Mouse (Mus musculus) 416B (cell line): ENCODE measurements around the gene Arglu1.

ENCODE experiments used
- DNase-seq: peaks from one replicate; pipeline ENCODE4 v3.0.0; 2011; ENCODE audit warnings: low read depth

The Arglu1 gene

DNA sequence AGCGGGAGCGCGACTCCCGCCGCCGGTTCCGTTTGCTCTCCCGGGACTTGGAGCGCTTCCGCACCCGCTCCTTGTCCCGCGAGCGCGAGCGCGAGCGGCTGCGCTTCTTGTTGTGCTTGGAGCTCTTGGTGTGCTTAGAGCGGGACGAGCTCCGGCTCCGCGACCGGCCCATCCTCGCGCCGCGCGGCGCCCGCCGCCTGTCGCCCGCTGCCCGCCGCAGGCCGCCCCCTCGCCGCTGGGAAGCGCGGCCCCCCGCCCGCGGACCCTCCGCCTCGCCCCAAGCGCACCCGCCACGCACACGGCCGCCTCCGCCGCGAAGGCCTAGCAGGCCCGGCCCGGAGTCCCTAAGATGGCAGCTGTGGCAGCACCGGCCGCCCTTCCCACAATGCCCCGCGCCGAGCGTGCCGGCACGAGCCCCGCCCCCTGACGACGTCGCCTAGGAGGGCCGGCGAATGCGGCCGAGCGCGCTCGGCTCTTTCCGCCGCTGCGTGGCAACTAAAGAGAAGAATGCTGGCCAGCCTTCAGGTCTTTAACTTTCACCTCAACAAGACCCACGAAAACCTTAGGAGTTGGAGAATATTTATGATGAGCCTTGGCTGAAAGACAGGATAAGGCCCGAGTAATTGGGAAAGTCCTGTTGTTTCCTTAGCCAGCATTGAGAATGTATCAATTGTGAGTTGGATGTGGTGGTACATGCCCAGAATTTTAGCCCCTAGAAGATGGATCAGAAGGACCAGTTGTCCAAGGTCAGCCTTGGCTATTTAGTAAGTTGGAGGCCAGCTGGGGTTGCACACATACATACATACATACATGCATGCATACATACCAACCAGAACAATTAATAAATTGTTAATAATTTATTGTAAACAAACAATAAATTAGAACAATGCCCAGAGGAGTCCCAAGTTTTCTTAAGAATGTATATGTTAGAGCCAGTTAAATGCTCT lies at the start of gene Arglu1:
Arglu1 (minus strand) TSS at position 376 of the 947 bp plus-strand sequence.
- DNase-seq, result peak; percentile 83

- DNase-seq, result no peak
Measured at GRCm38 (mm10) chr8:8737271-8737670, 47.0 kb upstream of the Arglu1 start.

DNA sequence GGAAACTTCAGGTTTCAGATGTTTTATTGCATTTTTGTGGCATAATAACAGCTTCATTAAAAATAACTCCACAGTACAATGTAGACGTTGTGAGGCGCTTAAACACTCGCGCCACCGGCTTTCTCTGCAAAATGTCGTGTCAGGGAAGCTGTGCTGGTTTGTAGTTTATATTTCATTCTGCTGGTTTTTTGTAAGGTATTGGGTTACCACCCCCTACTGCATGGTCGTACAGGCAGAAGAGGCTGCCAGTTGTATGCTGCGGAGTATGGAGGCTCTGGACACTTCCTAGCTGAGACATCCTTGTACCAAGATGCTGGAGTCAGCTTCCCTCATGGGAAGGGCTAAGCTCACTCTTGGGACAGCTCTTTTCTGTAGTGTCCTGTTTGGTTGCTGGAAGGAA lies 46.5 kb upstream of the Arglu1 start:
- no peak for DNase-seq

GRCm38 (mm10) chr8:8733804-8734203 lies 43.5 kb upstream of the Arglu1 start:
- DNase-seq, result peak; percentile 12

GRCm38 (mm10) chr8:8728643-8729042 lies 38.3 kb upstream of the Arglu1 start:
- no peak for DNase-seq

DNA sequence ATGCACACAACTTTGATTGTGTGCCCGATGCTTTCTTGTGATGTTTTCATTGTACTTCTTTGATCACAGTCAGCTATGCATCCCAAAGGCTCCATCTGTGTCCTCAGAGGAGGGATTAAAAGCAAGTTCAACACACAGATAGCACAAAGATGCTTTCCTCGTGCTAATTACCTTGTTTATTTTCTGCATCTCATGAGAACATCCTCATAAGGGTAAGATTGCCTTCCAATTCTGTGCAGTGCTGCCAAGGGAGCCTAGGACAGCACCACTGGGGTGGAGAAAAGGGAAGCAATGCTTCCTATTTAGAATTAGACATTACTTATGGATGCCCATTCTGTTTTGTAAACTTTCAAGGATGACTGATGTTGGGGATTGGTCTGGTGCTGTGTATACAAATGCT lies 36.2 kb upstream of the Arglu1 start:
- DNase-seq, result no peak

- no peak for DNase-seq
Measured at GRCm38 (mm10) chr8:8704813-8705212, 14.5 kb upstream of the Arglu1 start.

GRCm38 (mm10) chr8:8703668-8704067 lies 13.3 kb upstream of the Arglu1 start:
- no peak for DNase-seq

DNA sequence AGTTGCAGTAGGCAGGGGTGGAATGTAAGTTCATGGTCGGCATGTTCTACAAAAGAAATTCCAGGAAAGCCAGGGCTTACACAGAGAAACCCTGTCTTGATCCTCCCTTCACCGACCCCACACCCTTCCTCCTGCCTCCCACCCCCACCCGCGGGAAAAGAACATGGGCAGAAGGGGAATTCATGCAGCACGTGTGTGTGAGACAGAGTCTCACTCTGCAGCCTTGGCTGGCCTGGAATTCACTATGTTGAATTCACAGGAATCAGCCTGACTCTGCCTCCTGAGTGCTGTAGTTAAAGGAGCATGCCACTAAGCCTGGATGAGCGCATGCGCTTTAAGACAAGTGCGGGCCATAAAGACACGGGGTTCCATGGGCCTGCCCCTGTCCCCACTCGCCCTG lies 10.5 kb upstream of the Arglu1 start:
- DNase-seq, result no peak

- DNase-seq, result no peak
Measured at GRCm38 (mm10) chr8:8700229-8700628, 9.9 kb upstream of the Arglu1 start.

DNA sequence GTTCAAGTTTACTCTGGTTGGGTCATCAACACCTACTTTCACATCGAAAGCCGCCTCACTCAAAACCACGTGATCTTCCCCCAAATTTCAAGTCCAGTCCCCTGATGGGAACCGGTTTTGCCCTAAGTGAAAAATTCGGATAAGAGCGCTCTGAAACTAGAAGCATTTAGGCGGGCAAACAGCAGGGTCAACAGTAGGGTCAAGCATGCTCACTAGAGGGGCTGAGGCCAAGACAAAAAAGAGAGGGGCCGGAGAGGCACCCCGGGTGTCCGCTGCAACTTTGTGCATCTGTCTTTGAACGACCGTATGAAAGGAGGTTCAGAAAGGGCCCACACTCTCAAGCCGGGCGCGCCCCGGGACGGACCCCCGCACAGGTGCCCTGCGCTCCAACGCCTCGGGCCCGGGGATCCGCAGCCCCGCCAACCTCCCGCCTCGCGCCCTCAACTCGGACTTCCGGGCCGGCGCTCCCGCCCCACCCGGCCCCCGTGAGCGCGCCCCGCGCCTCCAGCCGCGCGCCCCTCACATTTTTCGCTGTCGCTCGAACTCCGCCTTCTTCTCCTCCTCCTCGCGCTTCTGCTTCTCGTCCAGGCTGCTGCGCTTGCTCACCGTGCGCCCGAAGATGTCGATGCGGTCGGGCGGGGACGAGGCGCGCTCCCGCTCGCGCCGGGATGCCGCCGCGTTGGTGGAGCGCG lies 721 bp downstream of the Arglu1 start:
- peak; percentile 66 for DNase-seq

DNA sequence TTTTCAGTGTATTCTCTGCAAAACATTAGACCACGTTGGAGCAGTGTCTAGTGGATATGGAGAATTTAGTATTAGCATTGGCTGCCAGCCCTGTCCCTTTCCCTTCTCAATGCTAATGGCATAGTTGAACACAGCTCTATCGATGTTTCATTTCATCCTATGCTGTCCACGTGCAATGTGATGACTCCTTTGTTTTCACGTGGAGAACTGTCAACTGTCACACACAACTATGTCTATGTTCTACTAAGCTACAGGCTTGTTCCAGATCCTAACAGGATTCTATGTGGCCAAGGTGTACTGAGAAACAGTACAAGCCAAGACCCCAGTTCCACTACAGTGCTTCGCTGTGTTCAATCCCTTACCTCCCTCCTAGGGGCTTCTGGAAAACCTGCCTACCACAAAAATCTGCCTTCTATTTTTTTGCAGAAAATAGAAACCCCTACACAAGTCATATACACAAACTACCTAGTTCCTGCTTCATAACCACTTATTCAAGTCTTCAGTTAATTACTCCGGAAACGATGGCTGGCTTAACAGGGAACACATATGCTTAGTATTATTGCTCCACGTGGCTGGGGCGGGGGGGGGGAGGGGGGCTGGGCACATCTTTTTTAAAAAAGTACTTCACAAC lies 1.4 kb downstream of the Arglu1 start:
- peak; percentile 18 for DNase-seq

- DNase-seq, result no peak
Measured at GRCm38 (mm10) chr8:8685517-8685916, 4.8 kb downstream of the Arglu1 start.

DNA sequence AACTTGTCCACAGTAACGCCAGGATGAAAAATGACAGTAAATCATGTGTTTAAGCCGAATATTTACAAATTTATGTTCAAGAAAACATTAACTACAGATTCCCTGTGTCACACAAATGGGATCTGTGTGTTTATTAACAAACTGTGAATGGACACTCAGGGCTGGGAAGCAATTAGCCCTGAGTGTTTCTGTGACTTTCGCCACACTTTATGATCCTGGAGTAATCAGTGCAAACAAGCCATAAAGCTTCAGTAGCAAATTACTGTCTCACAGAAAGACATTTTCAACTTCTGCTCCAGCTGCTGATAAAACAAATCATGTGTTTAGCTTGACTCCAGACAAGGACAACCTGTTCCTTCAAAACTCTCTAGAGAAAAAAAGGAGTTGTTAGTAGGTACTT lies 7.6 kb downstream of the Arglu1 start:
- no peak for DNase-seq

GRCm38 (mm10) chr8:8678236-8678635 lies 12.1 kb downstream of the Arglu1 start:
- no peak for DNase-seq

DNA sequence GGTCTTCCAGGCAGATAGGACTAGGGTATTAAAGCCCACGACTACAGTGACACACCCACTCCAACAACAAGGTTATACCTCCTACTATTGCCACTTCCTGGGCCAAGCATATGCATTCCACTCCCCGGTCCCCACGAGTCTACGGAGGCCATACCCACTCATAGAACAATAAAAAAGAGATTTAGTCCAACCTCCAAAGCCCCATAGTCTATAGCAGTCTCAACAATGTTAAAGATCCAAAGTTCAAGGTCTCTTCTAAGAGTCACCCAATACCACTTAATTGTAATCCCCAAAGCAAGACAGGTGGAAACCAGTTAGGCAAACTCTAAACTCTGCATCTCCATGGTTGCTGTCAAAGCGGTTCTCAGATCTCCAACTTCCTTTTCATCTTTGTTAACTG lies 15.5 kb downstream of the Arglu1 start:
- DNase-seq, result no peak

DNA sequence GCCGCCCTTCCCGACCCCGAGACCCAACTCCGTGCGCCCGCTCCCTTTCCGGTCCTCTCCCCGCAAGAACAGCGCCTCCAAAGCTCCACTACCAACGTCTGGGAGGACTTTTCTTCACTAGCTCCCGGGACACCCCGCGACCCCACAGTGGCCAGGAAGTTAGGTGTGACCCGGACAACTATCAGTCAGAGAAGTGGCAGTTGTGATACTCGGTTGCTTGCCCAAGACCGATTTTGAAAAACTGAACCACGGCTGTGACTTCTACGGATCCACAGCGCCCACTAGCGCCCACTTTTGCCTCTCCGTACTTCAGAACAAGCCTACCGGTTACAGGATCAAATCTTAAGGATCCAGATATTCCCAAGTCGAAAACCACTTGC lies 28.6 kb downstream of the Arglu1 start:
- DNase-seq, result no peak

DNA sequence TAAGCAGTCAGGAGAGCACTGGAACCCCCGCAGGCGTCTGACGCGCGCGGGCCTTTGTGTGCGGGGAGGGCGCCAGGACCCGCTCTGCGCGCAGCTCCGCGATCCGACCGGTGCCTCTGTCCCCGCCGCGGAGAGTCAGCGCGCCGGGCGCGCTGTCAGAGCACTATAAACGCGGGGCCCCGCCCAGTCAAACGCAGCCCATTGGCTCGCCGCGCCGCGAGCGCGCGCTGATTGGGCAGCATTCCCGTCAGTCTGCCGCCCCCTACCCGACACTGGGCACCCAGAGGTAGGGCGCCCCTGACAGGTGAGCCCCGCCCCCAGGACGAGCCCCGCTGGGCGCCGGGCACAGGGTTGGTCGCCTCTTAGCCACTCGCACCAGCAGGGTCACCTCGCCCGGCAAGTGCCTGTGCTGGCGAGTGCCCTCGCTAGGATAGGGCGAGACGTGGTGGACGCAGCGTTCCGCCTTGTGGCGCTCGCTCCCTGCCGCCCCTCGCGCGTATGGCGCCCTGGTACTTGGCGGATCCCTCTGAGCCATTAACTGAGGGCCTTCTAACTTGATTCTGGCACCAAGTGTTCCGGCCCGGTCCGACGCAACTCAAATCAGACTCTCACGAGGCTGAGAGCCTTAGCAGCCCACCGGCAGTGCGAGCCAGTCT lies 29.1 kb downstream of the Arglu1 start, which contains the start of gene Efnb2:
Efnb2 (minus strand) TSS at position 140 of the 656 bp plus-strand sequence.
- DNase-seq, result no peak

GRCm38 (mm10) chr8:8660307-8661098 lies 29.8 kb downstream of the Arglu1 start:
- no peak for DNase-seq

DNA sequence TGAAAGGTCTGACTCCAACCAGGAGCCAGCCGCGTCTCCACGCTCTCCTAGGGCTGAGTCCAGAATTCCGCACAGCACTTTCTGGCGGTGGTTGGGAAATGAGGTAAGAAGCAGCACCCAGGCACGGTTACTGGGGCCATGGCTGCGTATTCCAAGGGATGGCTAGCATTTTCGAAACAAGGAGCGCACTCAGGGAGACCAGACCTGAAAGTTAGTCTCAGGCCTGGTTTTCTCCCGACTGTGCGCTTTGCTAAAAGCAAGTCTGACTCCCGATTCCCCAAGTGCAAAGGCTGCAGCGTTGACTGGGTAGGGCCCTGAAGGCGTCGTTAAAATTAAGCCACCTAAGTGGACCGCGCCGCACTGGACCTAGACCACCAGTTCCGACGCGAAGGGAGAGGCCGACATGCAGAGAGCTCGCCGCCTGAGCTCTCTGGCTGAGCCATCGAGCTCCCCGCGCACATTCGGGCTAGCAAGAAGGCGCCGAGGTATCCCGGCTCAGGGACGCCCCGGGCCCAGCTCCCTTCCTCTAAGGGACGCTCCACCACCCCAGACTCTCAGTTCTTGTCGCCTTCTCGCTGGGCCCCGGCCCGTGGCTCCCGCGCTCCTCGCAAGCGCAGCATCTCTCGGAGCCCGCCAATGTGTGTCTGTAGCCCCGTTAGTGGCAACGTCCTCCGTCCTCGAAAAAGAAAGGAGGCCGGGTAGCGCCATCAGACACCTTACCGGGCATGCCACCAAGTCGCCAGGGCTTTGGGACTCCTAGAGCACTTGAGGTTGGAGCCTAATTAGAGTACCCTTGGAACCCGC lies 30.6 kb downstream of the Arglu1 start:
- DNase-seq, result no peak
